Mouse (Mus musculus): Measurements from ENCODE around the gene Enc1.

Enc1 gene

GRCm38 (mm10) chr13:97292451-97293245 lies 51.7 kb downstream of the Enc1 start:
- no peak for DNase-seq (ENCODE audit: low spot score)

- DNase-seq (ENCODE audit: low spot score): peak; percentile 59
These were observed 54.4 kb downstream of the Enc1 start for GRCm38 (mm10) chr13:97295101-97295852.

- DNase-seq (ENCODE audit: low spot score): no peak
These were observed 54.9 kb downstream of the Enc1 start for GRCm38 (mm10) chr13:97295853-97296219.

GRCm38 (mm10) chr13:97296281-97296680 lies 55.4 kb downstream of the Enc1 start:
- no peak for DNase-seq (ENCODE audit: low spot score)

- DNase-seq (ENCODE audit: low spot score): no peak
These were observed 55.9 kb downstream of the Enc1 start for GRCm38 (mm10) chr13:97296757-97297156.

GRCm38 (mm10) chr13:97297418-97298050 lies 56.6 kb downstream of the Enc1 start:
- DNase-seq (ENCODE audit: low spot score): no peak

- peak; percentile 58 for DNase-seq (ENCODE audit: low spot score)
These were observed 58.0 kb downstream of the Enc1 start for GRCm38 (mm10) chr13:97298896-97299295.

- DNase-seq (ENCODE audit: low spot score): no peak
These were observed 59.3 kb downstream of the Enc1 start for GRCm38 (mm10) chr13:97299877-97300873.
